Mouse (Mus musculus) limb, embryonic 15.5 days (tissue): Measurements from ENCODE around the gene Pik3cd. TPM values are rescaled to one million over a fixed set of nuclear protein-coding genes. Genes with fewer than 3 reads are reported as not detected.

Source experiments
- ATAC-seq: fragments of 200-750 bp; cut with Nextera tagmentation; 2 replicates; pipeline ENCODE4 v1.8.0; 2017; ENCODE audit warnings: low read depth, moderate TSS enrichment; ENCODE audit not compliant: insufficient number of reproducible peaks, low FRiP score, low TSS enrichment
- H3K27ac ChIP-seq: fragments of 300-500 bp; sonication (generic); 2 replicates; pipeline ENCODE4 v1.5.1; 2015; ENCODE audit warnings: moderate library complexity, mild to moderate bottlenecking, inconsistent platforms
- H3K27me3 ChIP-seq: fragments of 300-500 bp; sonication (generic); 2 replicates; pipeline ENCODE4 v1.6.1; 2015; ENCODE audit warnings: inconsistent platforms
- H3K36me3 ChIP-seq: fragments of 300-500 bp; sonication (generic); 2 replicates; pipeline ENCODE4 v1.6.1; 2015; ENCODE audit warnings: inconsistent platforms
- H3K4me1 ChIP-seq: fragments of 300-500 bp; sonication (generic); 2 replicates; pipeline ENCODE4 v1.6.1; 2015; ENCODE audit warnings: inconsistent platforms
- H3K4me2 ChIP-seq: fragments of 300-500 bp; sonication (generic); 2 replicates; pipeline ENCODE4 v1.6.1; 2015; ENCODE audit warnings: mild to moderate bottlenecking, inconsistent platforms
- H3K4me3 ChIP-seq: fragments of 300-500 bp; sonication (generic); 2 replicates; pipeline ENCODE4 v1.5.1; 2015; ENCODE audit warnings: mild to moderate bottlenecking, inconsistent platforms
- H3K9ac ChIP-seq: fragments of 300-500 bp; sonication (generic); 2 replicates; pipeline ENCODE4 v1.6.1; 2015; ENCODE audit warnings: inconsistent platforms
- H3K9me3 ChIP-seq: fragments of 300-500 bp; sonication (generic); 2 replicates; pipeline ENCODE4 v1.6.1; 2016; ENCODE audit warnings: inconsistent platforms
- WGBS: fragments of 180-500 bp; shearing (Covaris S2); methylation state at CpG from one replicate; pipeline ENCODE4 v1.1.7; 2015; 5-methylcytosine and 5-hydroxymethylcytosine counted together
- polyA plus RNA-seq: library from polyadenylated mRNA; unstranded; fragments of >200 nt; fragmentation: Nextera tagmentation; extraction: Ambion mirVana; gene quantifications from 2 replicates; pipeline ENCODE4 v1.2.1, GENCODE M21; 2015

The Pik3cd gene
- polyA plus RNA-seq, 1 experiment from 2014 or later = 4.1 TPM

GRCm38 (mm10) chr4:149657858-149658416 lies 44.4 kb downstream of the Pik3cd start:
- Histone ChIP-seq H3K36me3 (peaks cover 16% of the 10 kb centered on the region; the same call in 1 of the 2 replicates), H3K4me1 (no peaks in the 10 kb centered on the region), H3K27me3 (no peaks in the 10 kb centered on the region), H3K4me2 (no peak overlapping the region), H3K27ac (no peak overlapping the region), H3K4me3 (no peak overlapping the region), H3K9ac (no peak overlapping the region), H3K9me3 (no peaks in the 10 kb centered on the region)
- no peak for ATAC-seq
- WGBS = 67% methylated on average over 11 of the region's 11 CpGs

- Histone ChIP-seq H3K4me1 (no peaks in the 10 kb centered on the region), H3K27me3 (no peaks in the 10 kb centered on the region), H3K9ac (no peak overlapping the region), H3K9me3 (no peaks in the 10 kb centered on the region), H3K4me2 (no peak overlapping the region), H3K4me3 (no peak overlapping the region), H3K27ac (no peak overlapping the region), H3K36me3 (peaks cover 50% of the 10 kb centered on the region)
- no peak for ATAC-seq
- WGBS = 93% methylated on average over 4 of the region's 4 CpGs
Observed at GRCm38 (mm10) chr4:149654232-149654631, 48.1 kb downstream of the Pik3cd start.

- WGBS = 73% methylated on average over 24 of the region's 24 CpGs
- no peak overlapping the region for H3K9ac ChIP-seq
- H3K27ac ChIP-seq = no peak overlapping the region
- H3K4me2 ChIP-seq = no peak overlapping the region
- H3K36me3 ChIP-seq = peaks cover 82% of the 10 kb centered on the region
- H3K4me1 ChIP-seq = 0 out of 2 replicates have a peak, but pooled peaks cover 4% of the 10 kb centered on the region
- H3K27me3 ChIP-seq = no peaks in the 10 kb centered on the region
- no peaks in the 10 kb centered on the region for H3K9me3 ChIP-seq
- ATAC-seq = no peak
- no peak overlapping the region for H3K4me3 ChIP-seq
Observed at GRCm38 (mm10) chr4:149650493-149651193, 51.7 kb downstream of the Pik3cd start.

GRCm38 (mm10) chr4:149648031-149648805 lies 54.2 kb downstream of the Pik3cd start:
- Histone ChIP-seq H3K4me2 (no peak overlapping the region), H3K27me3 (no peaks in the 10 kb centered on the region), H3K27ac (no peak overlapping the region; the same call in 1 of the 2 replicates), H3K4me1 (0 out of 2 replicates have a peak, but pooled peaks cover 4% of the 10 kb centered on the region), H3K9me3 (no peaks in the 10 kb centered on the region), H3K36me3 (peaks cover 91% of the 10 kb centered on the region), H3K4me3 (no peak overlapping the region), H3K9ac (no peak overlapping the region)
- WGBS = 75% methylated on average over 20 of the region's 20 CpGs
- no peak for ATAC-seq

- Histone ChIP-seq H3K9me3 (no peaks in the 10 kb centered on the region), H3K27me3 (no peaks in the 10 kb centered on the region), H3K4me2 (no peak overlapping the region), H3K36me3 (peaks cover 93% of the 10 kb centered on the region), H3K4me1 (0 out of 2 replicates have a peak, but pooled peaks cover 4% of the 10 kb centered on the region), H3K9ac (no peak overlapping the region), H3K4me3 (no peak overlapping the region), H3K27ac (no peak overlapping the region)
- ATAC-seq = no peak
- 92% methylated on average over 9 of the region's 9 CpGs for WGBS
Observed at GRCm38 (mm10) chr4:149645761-149646160, 56.6 kb downstream of the Pik3cd start.

- peaks cover 87% of the 10 kb centered on the region for H3K36me3 ChIP-seq
- H3K9ac ChIP-seq = no peak overlapping the region
- ATAC-seq = no peak
- no peaks in the 10 kb centered on the region for H3K4me1 ChIP-seq
- no peak overlapping the region for H3K27ac ChIP-seq
- H3K27me3 ChIP-seq = no peaks in the 10 kb centered on the region
- no peaks in the 10 kb centered on the region for H3K9me3 ChIP-seq
- H3K4me3 ChIP-seq = no peak overlapping the region
- H3K4me2 ChIP-seq = no peak overlapping the region
- 81% methylated on average over 5 of the region's 5 CpGs for WGBS
Observed at GRCm38 (mm10) chr4:149641956-149642355, 60.4 kb downstream of the Pik3cd start.

- ATAC-seq = no peak
- Histone ChIP-seq H3K9ac (no peak overlapping the region), H3K27me3 (no peaks in the 10 kb centered on the region), H3K9me3 (no peaks in the 10 kb centered on the region), H3K4me1 (no peaks in the 10 kb centered on the region), H3K4me3 (no peak overlapping the region), H3K4me2 (no peak overlapping the region), H3K36me3 (peaks cover 86% of the 10 kb centered on the region), H3K27ac (no peak overlapping the region)
- WGBS = 62% methylated on average over 8 of the region's 8 CpGs
Observed at GRCm38 (mm10) chr4:149641400-149641799, 61.0 kb downstream of the Pik3cd start.

GRCm38 (mm10) chr4:149640831-149641230 lies 61.5 kb downstream of the Pik3cd start:
- Histone ChIP-seq H3K4me3 (no peak overlapping the region), H3K9ac (no peak overlapping the region), H3K27ac (no peak overlapping the region), H3K4me2 (no peak overlapping the region), H3K4me1 (no peaks in the 10 kb centered on the region), H3K27me3 (no peaks in the 10 kb centered on the region), H3K9me3 (no peaks in the 10 kb centered on the region), H3K36me3 (peaks cover 85% of the 10 kb centered on the region)
- no peak for ATAC-seq
- 77% methylated on average over 9 of the region's 9 CpGs for WGBS

- no peak for ATAC-seq
- Histone ChIP-seq H3K4me1 (0 out of 2 replicates have a peak, but pooled peaks cover 2% of the 10 kb centered on the region), H3K27ac (no peak overlapping the region), H3K9me3 (no peaks in the 10 kb centered on the region), H3K36me3 (peaks cover 84% of the 10 kb centered on the region), H3K4me2 (no peak overlapping the region), H3K4me3 (no peak overlapping the region), H3K9ac (no peak overlapping the region), H3K27me3 (no peaks in the 10 kb centered on the region)
- 86% methylated on average over 7 of the region's 7 CpGs for WGBS
Observed at GRCm38 (mm10) chr4:149637942-149638341, 64.4 kb downstream of the Pik3cd start.

- H3K4me3 ChIP-seq = no peak overlapping the region
- H3K9me3 ChIP-seq = no peaks in the 10 kb centered on the region
- no peak overlapping the region for H3K27ac ChIP-seq
- no peaks in the 10 kb centered on the region for H3K27me3 ChIP-seq
- no peak overlapping the region for H3K9ac ChIP-seq
- WGBS = 89% methylated on average over 8 of the region's 8 CpGs
- H3K4me2 ChIP-seq = no peak overlapping the region
- no peak for ATAC-seq
- 0 out of 2 replicates have a peak, but pooled peaks cover 2% of the 10 kb centered on the region for H3K4me1 ChIP-seq
- H3K36me3 ChIP-seq = peaks cover 81% of the 10 kb centered on the region
Observed at GRCm38 (mm10) chr4:149635915-149636415, 66.4 kb downstream of the Pik3cd start.

GRCm38 (mm10) chr4:149634966-149635365 lies 67.4 kb downstream of the Pik3cd start:
- Histone ChIP-seq H3K9me3 (no peaks in the 10 kb centered on the region), H3K9ac (no peak overlapping the region), H3K4me2 (no peak overlapping the region), H3K4me3 (no peak overlapping the region), H3K4me1 (0 out of 2 replicates have a peak, but pooled peaks cover 2% of the 10 kb centered on the region), H3K36me3 (peaks cover 81% of the 10 kb centered on the region), H3K27me3 (no peaks in the 10 kb centered on the region), H3K27ac (no peak overlapping the region)
- no peak for ATAC-seq
- 90% methylated on average over 11 of the region's 11 CpGs for WGBS

- Histone ChIP-seq H3K27ac (no peak overlapping the region), H3K9me3 (no peaks in the 10 kb centered on the region), H3K4me3 (no peak overlapping the region), H3K9ac (no peak overlapping the region), H3K4me1 (0 out of 2 replicates have a peak, but pooled peaks cover 2% of the 10 kb centered on the region), H3K4me2 (no peak overlapping the region), H3K27me3 (no peaks in the 10 kb centered on the region), H3K36me3 (peaks cover 80% of the 10 kb centered on the region)
- WGBS = 78% methylated on average over 1 of the region's 1 CpGs
- ATAC-seq = no peak
Observed at GRCm38 (mm10) chr4:149634157-149634556, 68.2 kb downstream of the Pik3cd start.
